Mouse (Mus musculus): ENCODE data around the gene Crlf1.

- TF ChIP-seq CTCF (conservative IDR thresholded peaks at IDR 0.05; ENCODE audit: low read length): no peak
- TF ChIP-seq POU5F1 (IDR thresholded peaks at IDR 0.05; ENCODE audit: borderline replicate concordance, low read length): no peak
Observed at GRCm38 (mm10) chr8:70547762-70548161, 54.8 kb downstream of the Crlf1 start.

All from E14TG2a.4 (cell line).